Mouse (Mus musculus): ENCODE data around the gene Asb4. TPM values are rescaled to one million over a fixed set of nuclear protein-coding genes. Genes with fewer than 3 reads are reported as not detected.
"Not testable (repeated sequence)": the region's sequence is repeated elsewhere in the genome, so short reads cannot be mapped to it uniquely, and the experiment has no call there.

Asb4 gene
- polyA plus RNA-seq (2012; rRNA removed) = 0.23 and 0.49 TPM in 2 replicates

GRCm38 (mm10) chr6:5383336-5384177 is at the start of gene Asb4:
Asb4 (plus strand) TSS chr6:5383386.
- no peak for DNase-seq (ENCODE audit: low read depth)

GRCm38 (mm10) chr6:5334021-5334420 is 49.2 kb upstream of the Asb4 start:
- DNase-seq (ENCODE audit: low read depth) = no peak

DNA sequence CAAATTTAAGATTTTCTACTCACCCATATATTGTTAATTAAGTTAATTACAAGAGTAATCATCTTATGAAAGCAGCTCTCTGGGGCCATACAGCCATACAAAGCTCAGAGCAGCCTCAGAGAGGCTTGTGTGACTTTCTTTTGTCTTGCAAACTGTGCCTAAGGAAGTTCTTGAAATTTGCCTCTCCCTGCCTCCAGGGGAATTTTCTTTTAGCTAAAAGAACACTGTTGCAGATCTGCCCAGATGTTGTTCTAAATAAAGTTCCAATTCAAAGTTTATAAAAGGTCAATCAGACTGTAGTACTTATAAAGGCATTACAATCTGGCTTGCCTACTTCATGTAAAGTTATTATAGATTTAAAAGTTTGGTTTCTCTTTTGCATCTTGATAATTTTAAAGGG is 47.2 kb upstream of the Asb4 start:
- DNase-seq (ENCODE audit: low read depth) = not testable (repeated sequence)

DNA sequence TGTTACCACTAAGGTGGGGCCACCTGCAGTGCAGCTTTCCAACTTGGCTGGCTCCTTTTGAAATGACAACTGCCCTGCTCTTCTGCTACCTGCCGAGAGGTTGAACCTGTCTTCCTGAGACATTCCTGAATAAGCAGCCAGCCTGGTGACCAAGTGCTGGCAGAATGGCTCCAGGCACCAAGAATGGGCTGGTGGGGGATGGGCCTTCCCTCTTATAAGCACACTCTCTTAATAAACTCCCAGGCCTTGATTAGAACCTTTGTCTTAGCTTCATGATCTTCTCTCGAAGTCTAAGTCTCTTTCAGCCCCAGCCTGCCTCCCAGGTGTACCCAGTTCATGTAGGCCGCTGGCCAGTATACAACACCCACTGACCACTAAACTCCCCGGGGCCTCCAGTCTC is 44.4 kb upstream of the Asb4 start:
- not testable (repeated sequence) for DNase-seq (ENCODE audit: low read depth)

DNA sequence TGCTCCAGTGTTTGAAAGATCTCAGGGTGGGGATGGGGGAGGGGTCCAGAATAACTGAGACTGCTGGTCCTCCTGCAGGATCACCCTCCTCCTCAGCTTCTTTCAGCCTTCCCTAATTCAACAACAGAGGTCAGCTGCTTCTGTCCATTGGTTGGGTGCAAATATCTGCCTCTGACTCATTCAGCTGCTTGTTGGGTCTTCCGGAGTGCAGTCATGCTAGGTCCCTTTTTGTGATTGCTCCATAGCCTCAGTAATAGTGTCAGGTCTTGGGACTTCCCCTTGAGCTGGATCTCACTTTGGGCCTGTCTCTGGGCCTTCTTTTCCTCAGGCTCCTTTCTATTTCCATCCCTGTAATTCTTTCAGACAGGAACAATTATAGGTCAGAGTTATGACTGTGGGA is 43.9 kb upstream of the Asb4 start:
- DNase-seq (ENCODE audit: low read depth) = not testable (repeated sequence)

- DNase-seq (ENCODE audit: low read depth) = no peak
Observed at GRCm38 (mm10) chr6:5344255-5344654, 38.9 kb upstream of the Asb4 start.

- DNase-seq (ENCODE audit: low read depth) = no peak
Observed at GRCm38 (mm10) chr6:5357873-5358272, 25.3 kb upstream of the Asb4 start.

GRCm38 (mm10) chr6:5360402-5360801 is 22.8 kb upstream of the Asb4 start:
- DNase-seq (ENCODE audit: low read depth) = no peak

- no peak for DNase-seq (ENCODE audit: low read depth)
Observed at GRCm38 (mm10) chr6:5361987-5362386, 21.2 kb upstream of the Asb4 start.

GRCm38 (mm10) chr6:5365845-5366244 is 17.3 kb upstream of the Asb4 start:
- no peak for DNase-seq (ENCODE audit: low read depth)

- no peak for DNase-seq (ENCODE audit: low read depth)
Observed at GRCm38 (mm10) chr6:5376884-5377283, 6.3 kb upstream of the Asb4 start.

- DNase-seq (ENCODE audit: low read depth) = no peak
Observed at GRCm38 (mm10) chr6:5379048-5379447, 4.1 kb upstream of the Asb4 start.

DNA sequence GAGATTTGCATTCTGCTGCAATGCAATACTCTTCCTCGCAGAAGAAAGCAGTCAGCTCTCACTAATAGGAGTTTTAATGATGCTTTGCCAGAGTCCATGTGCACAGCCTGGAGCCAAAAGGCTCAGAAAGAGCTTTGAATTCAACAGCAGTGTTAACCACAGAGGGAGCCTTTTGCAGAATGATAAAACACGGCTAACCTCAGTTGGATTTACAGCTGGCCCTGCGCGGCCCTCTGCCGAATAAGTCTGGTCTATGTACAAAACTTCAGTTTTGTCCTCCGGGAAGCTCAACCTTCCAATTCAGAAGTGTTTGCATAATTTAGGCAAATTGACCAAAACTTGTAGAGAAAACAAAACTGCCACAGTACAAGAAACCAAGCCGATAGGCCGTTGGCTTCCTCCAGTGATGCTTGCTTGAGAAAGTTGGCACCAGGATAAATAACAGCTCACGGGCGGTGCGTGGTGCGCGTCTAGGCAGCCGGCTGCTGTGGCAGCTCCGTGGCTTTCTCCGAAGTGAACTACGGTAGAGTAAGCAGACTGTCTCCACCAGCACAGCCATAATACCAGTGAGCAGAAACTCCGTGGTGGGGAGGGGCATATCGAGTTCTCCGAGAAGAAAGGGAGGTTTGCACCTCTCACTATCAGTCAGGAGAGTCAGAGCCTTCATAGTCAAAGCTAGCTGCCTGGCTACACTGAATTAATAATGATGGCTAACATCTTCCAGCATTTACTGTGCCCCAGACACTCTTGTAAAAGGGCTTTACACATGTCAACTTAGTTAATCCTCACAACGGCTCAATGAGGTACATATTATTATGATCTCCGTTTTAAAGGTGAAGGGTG is 3.2 kb upstream of the Asb4 start:
- DNase-seq (ENCODE audit: low read depth) = no peak

GRCm38 (mm10) chr6:5380624-5381252 is 2.4 kb upstream of the Asb4 start:
- no peak for DNase-seq (ENCODE audit: low read depth)

DNA sequence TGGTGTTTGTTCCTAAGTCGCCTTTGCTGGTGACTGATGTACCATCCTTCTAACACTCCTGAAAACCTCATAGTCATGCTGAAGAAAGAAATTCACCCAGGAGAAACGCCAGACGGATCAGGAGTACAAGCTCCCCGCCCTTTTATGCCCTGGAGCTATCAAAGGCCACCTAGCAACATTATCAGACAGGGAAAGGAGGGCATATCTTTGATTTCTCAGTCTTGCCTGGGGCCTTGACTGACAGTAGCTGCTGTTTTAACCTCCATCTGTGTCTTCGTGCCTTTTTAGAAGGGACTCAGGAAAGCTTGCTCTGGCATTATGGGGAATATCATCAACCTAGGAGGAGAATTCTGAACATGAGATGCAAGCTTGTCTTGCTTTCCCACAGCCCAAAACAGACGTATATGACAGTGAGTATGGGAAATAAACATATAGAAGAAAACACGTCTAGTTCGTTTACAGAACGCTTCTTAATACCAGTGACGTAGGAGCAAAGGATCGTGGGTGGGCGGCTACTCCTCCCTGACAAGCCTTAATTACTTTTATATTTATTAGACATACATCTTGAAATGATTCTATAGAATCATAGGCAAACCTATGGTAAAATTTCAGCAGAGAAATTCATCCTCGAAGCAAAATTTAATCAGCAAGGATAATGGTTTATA is 1.1 kb upstream of the Asb4 start:
- DNase-seq (ENCODE audit: low read depth) = no peak

DNA sequence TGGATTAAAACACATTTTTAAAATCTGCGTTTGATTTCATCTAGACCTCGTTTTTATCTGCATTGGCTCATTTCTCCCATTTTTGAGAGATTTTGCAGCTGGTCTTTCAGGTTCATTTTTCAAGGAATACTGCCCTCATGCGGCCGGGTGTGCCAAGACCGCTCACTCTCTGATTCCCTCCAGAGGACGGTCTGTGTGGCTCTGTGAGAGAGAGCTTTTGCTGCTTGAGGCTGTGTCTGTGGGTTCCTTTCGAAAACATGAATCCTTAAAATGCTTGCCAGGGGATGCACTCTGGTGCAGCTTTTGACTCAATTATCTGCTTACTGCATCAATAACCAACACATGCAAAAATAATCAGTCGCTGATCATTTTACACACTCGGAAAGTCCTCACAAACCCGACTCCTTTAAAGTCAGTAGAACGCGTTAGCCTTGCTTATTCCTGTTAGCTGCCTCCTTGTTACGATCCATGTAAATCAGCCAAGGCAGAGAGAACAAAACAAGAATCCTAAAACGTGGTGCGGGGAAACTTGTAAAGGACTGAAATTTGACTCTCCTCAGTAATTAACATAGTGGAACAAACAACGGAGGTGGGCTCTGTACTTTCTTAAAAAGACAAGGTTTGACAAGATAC is 487 bp upstream of the Asb4 start:
- no peak for DNase-seq (ENCODE audit: low read depth)

- no peak for DNase-seq (ENCODE audit: low read depth)
Observed at GRCm38 (mm10) chr6:5384178-5384490, 948 bp downstream of the Asb4 start.

GRCm38 (mm10) chr6:5385161-5385640 is 2.0 kb downstream of the Asb4 start:
- no peak for DNase-seq (ENCODE audit: low read depth)

DNA sequence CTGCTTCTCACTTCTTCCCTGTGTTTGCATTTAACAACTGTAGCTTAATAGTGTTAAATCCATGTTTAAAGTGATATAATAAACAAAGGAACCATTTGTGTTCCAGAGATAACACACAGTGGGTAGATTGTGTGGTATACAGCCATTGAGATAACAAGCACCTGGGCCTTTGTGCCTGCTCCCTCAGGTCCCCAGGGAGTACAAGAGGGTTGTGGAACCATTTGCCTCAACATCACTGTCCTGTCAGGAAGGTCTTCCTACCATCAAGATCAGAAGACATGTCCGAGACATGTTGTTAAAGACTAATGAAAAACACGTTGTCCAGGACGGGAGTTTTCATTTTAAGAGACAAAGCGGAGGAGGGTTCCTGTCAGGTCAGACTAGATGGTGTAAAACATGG is 3.3 kb downstream of the Asb4 start:
- no peak for DNase-seq (ENCODE audit: low read depth)

- no peak for DNase-seq (ENCODE audit: low read depth)
Observed at GRCm38 (mm10) chr6:5387396-5387795, 4.2 kb downstream of the Asb4 start.

GRCm38 (mm10) chr6:5390298-5390697 is 7.1 kb downstream of the Asb4 start:
- no peak for DNase-seq (ENCODE audit: low read depth)
